Mouse (Mus musculus) cerebellum, adult (tissue): ENCODE data around the gene Dennd2c.
"Not testable (repeated sequence)": the region's sequence is repeated elsewhere in the genome, so short reads cannot be mapped to it uniquely, and the experiment has no call there.

Source experiments
- ATAC-seq: cut with Nextera tagmentation; 2 replicates; pipeline ENCODE4 v1.9.2; 2017; ENCODE audit warnings: mild to moderate bottlenecking, moderate library complexity, mixed read lengths; ENCODE audit not compliant: insufficient number of reproducible peaks, low FRiP score, low TSS enrichment

The Dennd2c gene

GRCm38 (mm10) chr3:103107565-103108240, 5.3 kb downstream of the Dennd2c start:
- no peak for ATAC-seq

- no peak for ATAC-seq
Observed at GRCm38 (mm10) chr3:103112216-103112615, 9.8 kb downstream of the Dennd2c start.

- no peak for ATAC-seq
Observed at GRCm38 (mm10) chr3:103123636-103124035, 21.2 kb downstream of the Dennd2c start.

GRCm38 (mm10) chr3:103126138-103126537, 23.7 kb downstream of the Dennd2c start:
- ATAC-seq, result no peak

- ATAC-seq, result no peak
Observed at GRCm38 (mm10) chr3:103127177-103127576, 24.8 kb downstream of the Dennd2c start.

- ATAC-seq, result no peak
Observed at GRCm38 (mm10) chr3:103127721-103128120, 25.3 kb downstream of the Dennd2c start.

GRCm38 (mm10) chr3:103128251-103128650, 25.8 kb downstream of the Dennd2c start:
- ATAC-seq, result no peak

GRCm38 (mm10) chr3:103129367-103130159, 27.2 kb downstream of the Dennd2c start:
- ATAC-seq, result no peak

- ATAC-seq, result no peak
Observed at GRCm38 (mm10) chr3:103130236-103130751, 27.9 kb downstream of the Dennd2c start.

GRCm38 (mm10) chr3:103133098-103133497, 30.7 kb downstream of the Dennd2c start:
- ATAC-seq, result no peak

GRCm38 (mm10) chr3:103136414-103137077, 34.1 kb downstream of the Dennd2c start:
- no peak for ATAC-seq

- ATAC-seq, result no peak
Observed at GRCm38 (mm10) chr3:103139047-103139446, 36.6 kb downstream of the Dennd2c start.

GRCm38 (mm10) chr3:103140095-103140838, 37.9 kb downstream of the Dennd2c start:
- ATAC-seq, result not testable (repeated sequence)

GRCm38 (mm10) chr3:103141287-103141686, 38.9 kb downstream of the Dennd2c start:
- no peak for ATAC-seq

GRCm38 (mm10) chr3:103142366-103142765, 40.0 kb downstream of the Dennd2c start:
- ATAC-seq, result no peak

GRCm38 (mm10) chr3:103145336-103145735, 42.9 kb downstream of the Dennd2c start:
- no peak for ATAC-seq

- no peak for ATAC-seq
Observed at GRCm38 (mm10) chr3:103145791-103146190, 43.4 kb downstream of the Dennd2c start.

GRCm38 (mm10) chr3:103146330-103147166, 44.1 kb downstream of the Dennd2c start:
- no peak for ATAC-seq

- no peak for ATAC-seq
Observed at GRCm38 (mm10) chr3:103147775-103148174, 45.4 kb downstream of the Dennd2c start.
